Mouse (Mus musculus) G1E (cell line): Measurements from ENCODE around the gene Dedd2.

Experiments
- CTCF ChIP-seq: IDR thresholded peaks from 2 replicates; pipeline ENCODE4 v1.5.1; 2012; ENCODE audit warnings: low read depth, low read length, inconsistent platforms, mixed read lengths
- GATA1 ChIP-seq: IDR thresholded peaks from 2 replicates; pipeline ENCODE4 v1.6.1; 2012; ENCODE audit warnings: borderline replicate concordance, low read length, inconsistent platforms, mixed read lengths

DNA sequence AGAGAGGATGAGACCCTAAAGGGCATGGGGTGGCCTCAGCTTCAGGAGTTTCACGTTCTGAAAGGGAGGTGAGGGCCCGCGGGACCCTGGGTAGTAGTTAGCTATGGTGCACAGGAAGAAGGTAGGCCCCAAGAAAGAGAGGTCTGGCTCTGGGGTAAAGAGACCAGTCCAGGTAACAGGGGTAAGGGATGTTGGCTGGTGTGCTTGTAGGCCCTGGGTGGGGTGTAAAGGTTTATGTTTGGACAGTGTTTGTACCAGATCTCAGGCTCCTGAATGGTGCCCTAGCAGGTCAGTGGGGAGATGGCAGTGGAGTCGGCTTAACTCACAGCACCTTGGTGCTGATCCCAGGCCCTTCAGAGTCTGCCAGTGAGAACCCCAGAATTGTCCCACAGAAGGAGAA lies 48.6 kb upstream of the Dedd2 start:
- TF ChIP-seq CTCF (no peak), GATA1 (no peak)
